Mouse (Mus musculus) C2C12 (cell line): Measurements from ENCODE around the gene Sprn. TPM values are rescaled to one million over a fixed set of nuclear protein-coding genes. Genes with fewer than 3 reads are reported as not detected.

ENCODE experiments used
- H3K27me3 ChIP-seq: one replicate; pipeline ENCODE4 v1.6.1; 2011; ENCODE audit not compliant: control insufficient read depth, insufficient read depth, insufficient read length
- H3K36me3 ChIP-seq: one replicate; pipeline ENCODE4 v1.6.1; 2011; ENCODE audit not compliant: control insufficient read depth, insufficient read depth
- H3K4me3 ChIP-seq: one replicate; pipeline ENCODE4 v1.5.1; 2011; ENCODE audit warnings: mild to moderate bottlenecking, control low read depth; ENCODE audit not compliant: poor library complexity, insufficient read depth, severe bottlenecking
- H3K79me2 ChIP-seq: one replicate; pipeline ENCODE4 v1.6.1; 2011; ENCODE audit not compliant: control insufficient read depth, insufficient read depth
- H3K79me3 ChIP-seq: one replicate; pipeline ENCODE4 v1.6.1; 2011; ENCODE audit warnings: low read depth, control low read depth
- H3ac ChIP-seq: one replicate; pipeline ENCODE3; 2011; ENCODE audit warnings: low read depth; ENCODE audit not compliant: control insufficient read depth, insufficient read length
- CEBPB ChIP-seq: IDR thresholded peaks from one replicate; pipeline ENCODE4 v1.6.1; 2011; ENCODE audit warnings: low read depth, mild to moderate bottlenecking, control low read depth, moderate library complexity
- CTCF ChIP-seq: IDR thresholded peaks from one replicate; pipeline ENCODE4 v1.5.1; 2011; ENCODE audit not compliant: control insufficient read depth, insufficient read depth, insufficient read length
- FOSL1 ChIP-seq: IDR thresholded peaks from one replicate; pipeline ENCODE4 v1.8.0; 2011; ENCODE audit warnings: mild to moderate bottlenecking, low read length; ENCODE audit not compliant: poor library complexity, insufficient read depth, severe bottlenecking
- MAX ChIP-seq: IDR thresholded peaks from one replicate; pipeline ENCODE4 v1.6.1; 2011; ENCODE audit warnings: mild to moderate bottlenecking, control low read depth
- MYOD1 ChIP-seq: IDR thresholded peaks from one replicate; pipeline ENCODE4 v1.6.1; 2011; ENCODE audit warnings: low read depth; ENCODE audit not compliant: control insufficient read depth, insufficient read length
- MYOG ChIP-seq: IDR thresholded peaks from one replicate; pipeline ENCODE4 v1.6.1; 2011; ENCODE audit not compliant: control insufficient read depth, insufficient read length; ENCODE audit errors: extremely low read depth
- USF1 ChIP-seq: IDR thresholded peaks from one replicate; pipeline ENCODE4 v1.6.1; 2011; ENCODE audit warnings: low read depth, mild to moderate bottlenecking, control low read depth, moderate library complexity
- polyA plus RNA-seq: library from polyadenylated mRNA; unstranded; fragments of >200 nt; fragmentation: generic; extraction: Trizol; gene quantifications from one replicate; pipeline ENCODE4 v1.2.1, GENCODE M21; 2012; ENCODE audit warnings: missing spikeins

Sprn gene
- polyA plus RNA-seq, 1 experiment: not detected

GRCm38 (mm10) chr7:140120484-140120883 is 34.2 kb downstream of the Sprn start:
- Histone ChIP-seq H3K79me3 (peaks cover 2% of the 10 kb centered on the region), H3K4me3 (no peak overlapping the region), H3K27me3 (no peaks in the 10 kb centered on the region), H3K36me3 (no peaks in the 10 kb centered on the region), H3K79me2 (no peaks in the 10 kb centered on the region), H3ac (no peak overlapping the region)
- no peak for TF ChIP-seq FOSL1
- TF ChIP-seq MAX: no peak
- no peak for TF ChIP-seq MYOG
- TF ChIP-seq MYOD1: no peak

GRCm38 (mm10) chr7:140116329-140117054 is 38.2 kb downstream of the Sprn start, which contains the start of gene Echs1:
Gene Echs1, minus strand, starts transcription at chr7:140116476.
- H3K79me2 ChIP-seq: peaks cover 19% of the 10 kb centered on the region
- no peaks in the 10 kb centered on the region for H3K27me3 ChIP-seq
- H3K79me3 ChIP-seq: peaks cover 10% of the 10 kb centered on the region
- H3K36me3 ChIP-seq: no peaks in the 10 kb centered on the region
- TF ChIP-seq USF1: peak; percentile 39
- TF ChIP-seq MYOG: no peak
- peak; percentile 79 for TF ChIP-seq CEBPB
- no peak for TF ChIP-seq FOSL1
- peak within 1 kb of the TSS; percentile 82 for H3ac ChIP-seq
- peak within 1 kb of the TSS; percentile 45 for H3K4me3 ChIP-seq

GRCm38 (mm10) chr7:140115583-140116328 is 38.9 kb downstream of the Sprn start, which contains the start of gene Paox:
Gene Paox, plus strand, starts transcription at chr7:140115799.
- Histone ChIP-seq H3K79me2 (peaks cover 19% of the 10 kb centered on the region), H3K4me3 (peak within 1 kb of the TSS; percentile 45), H3K27me3 (no peaks in the 10 kb centered on the region), H3K36me3 (peaks cover 3% of the 10 kb centered on the region), H3ac (peak within 1 kb of the TSS; percentile 82), H3K79me3 (peaks cover 10% of the 10 kb centered on the region)
- TF ChIP-seq MYOD1 (no peak), CEBPB (no peak), MAX (no peak), MYOG (no peak), USF1 (no peak), CTCF (no peak), FOSL1 (no peak)

DNA sequence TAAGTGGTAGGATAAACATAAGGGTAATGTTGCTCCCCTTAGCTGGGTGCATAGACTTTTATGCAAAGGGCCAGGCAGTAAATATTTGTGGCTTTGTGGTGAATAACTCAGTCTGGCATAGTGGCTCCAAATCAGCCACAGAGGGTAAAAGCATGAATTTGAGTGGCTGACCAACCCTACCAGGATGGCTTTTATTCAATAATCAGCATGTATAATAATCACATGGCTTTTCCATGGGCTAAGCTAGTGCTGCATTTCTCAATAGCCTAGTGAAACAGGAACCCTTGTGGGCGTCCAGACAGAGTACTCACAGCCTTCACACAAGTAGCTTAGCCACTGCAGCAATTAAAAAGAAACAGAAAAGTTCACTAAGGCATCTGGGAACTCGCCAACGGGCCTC is 42.7 kb downstream of the Sprn start:
- Histone ChIP-seq H3K4me3 (no peak overlapping the region), H3K27me3 (no peaks in the 10 kb centered on the region), H3K79me2 (peaks cover 19% of the 10 kb centered on the region), H3K79me3 (peaks cover 10% of the 10 kb centered on the region), H3ac (no peak overlapping the region), H3K36me3 (peaks cover 30% of the 10 kb centered on the region)
- TF ChIP-seq USF1: peak; percentile 59
- TF ChIP-seq CEBPB: peak; percentile 87
- no peak for TF ChIP-seq MYOG
- TF ChIP-seq MYOD1: peak; percentile 0

DNA sequence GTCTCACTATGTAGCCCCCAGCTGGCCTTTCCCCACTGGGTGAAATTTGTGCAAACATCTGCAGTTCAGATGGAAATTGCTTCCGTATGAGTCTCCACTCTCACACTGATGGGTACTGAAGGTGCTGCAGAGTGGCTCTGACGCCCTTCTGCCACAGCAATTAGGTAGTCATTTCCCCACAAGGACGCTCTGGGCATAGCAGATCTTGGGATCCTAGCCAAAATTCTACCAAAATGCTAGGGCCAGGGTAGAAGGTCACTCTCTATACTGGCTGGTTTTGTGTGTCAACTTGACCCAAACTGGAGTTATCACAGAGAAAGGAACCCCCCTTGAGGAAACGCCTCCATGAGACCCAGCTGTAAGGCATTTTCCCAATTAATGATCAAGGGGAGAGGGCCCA is 50.7 kb downstream of the Sprn start:
- H3K4me3 ChIP-seq: no peak overlapping the region
- no peaks in the 10 kb centered on the region for H3K79me2 ChIP-seq
- no peaks in the 10 kb centered on the region for H3K79me3 ChIP-seq
- H3K27me3 ChIP-seq: no peaks in the 10 kb centered on the region
- TF ChIP-seq CEBPB (no peak), MAX (no peak), MYOG (no peak), CTCF (no peak), FOSL1 (no peak), MYOD1 (no peak), USF1 (no peak)
- H3ac ChIP-seq: no peak overlapping the region
- H3K36me3 ChIP-seq: peaks cover 20% of the 10 kb centered on the region
